Mouse (Mus musculus) inflammation-experienced regulatory T-cells, adult 16 weeks (primary cell): ENCODE results near the gene Gm5346. TPM values are rescaled to one million over a fixed set of nuclear protein-coding genes. Genes with fewer than 3 reads are reported as not detected.

ENCODE experiments used
- polyA plus RNA-seq: library from polyadenylated mRNA; unstranded; fragments of 100-300 nt; shearing (Covaris generic); gene quantifications from one replicate; pipeline ENCODE4 v1.2.1, GENCODE M21; 2017

Gm5346 gene
- not detected for polyA plus RNA-seq

DNA sequence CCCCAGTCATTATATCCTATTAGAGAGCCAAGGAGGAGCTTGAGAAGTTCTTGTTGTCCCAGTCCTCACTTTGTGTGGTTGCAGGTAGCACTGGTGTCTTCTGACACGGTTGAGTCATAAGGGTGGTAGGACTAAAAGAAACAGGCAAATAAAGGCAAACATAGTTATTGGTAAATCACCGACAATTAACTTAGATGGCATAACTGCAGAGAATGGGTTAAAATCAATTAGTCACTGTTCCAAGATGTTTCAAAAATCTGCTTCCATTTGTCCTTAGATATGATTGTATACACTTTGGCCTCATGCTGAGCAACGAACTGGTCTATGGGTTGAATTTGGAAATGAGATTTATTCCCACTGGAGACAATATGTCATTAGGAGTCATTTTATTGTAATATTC is at the start of gene Gm5346:
Gene Gm5346 (minus strand): TSS at position 101 of the 400 bp plus-strand sequence.

DNA sequence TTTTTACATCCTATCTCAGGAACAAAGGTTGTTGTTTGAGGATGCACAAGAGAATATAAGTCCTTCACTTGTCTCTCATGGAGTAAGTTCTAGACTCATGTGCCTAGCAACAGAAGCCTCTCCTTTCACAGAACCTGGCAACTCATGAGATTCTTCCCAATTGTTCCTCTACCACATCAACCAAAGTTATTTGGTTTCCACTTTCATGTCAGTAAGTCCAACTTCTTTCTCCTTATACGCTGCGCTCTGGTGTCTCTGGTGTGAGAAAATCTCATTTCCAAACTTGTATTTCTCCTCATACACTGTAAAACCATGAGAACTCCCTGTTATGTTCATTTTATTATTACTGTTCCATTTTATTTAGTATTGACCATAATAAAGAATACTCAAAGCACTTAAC is 50.5 kb downstream of the Gm5346 start, which contains the start of gene Adam26a:
Gene Adam26a (minus strand): TSS at position 101 of the 400 bp plus-strand sequence.

Other genes starting within 250 kb of the Gm5346 start
- gene Adam26b, start 99.2 kb downstream of the Gm5346 start, polyA plus RNA-seq: not detected
- gene Adam26a, start 50.6 kb downstream of the Gm5346 start, polyA plus RNA-seq: not detected
- gene Adam34, start 82.8 kb upstream of the Gm5346 start, polyA plus RNA-seq: not detected